Mouse (Mus musculus): ENCODE results near the gene Wdr59.

GRCm38 (mm10) chr8:111508566-111508965, 13.3 kb downstream of the Wdr59 start:
- TF ChIP-seq CTCF (IDR thresholded peaks at IDR 0.05), result no peak
- TF ChIP-seq POLR2A (IDR thresholded peaks at IDR 0.05; ENCODE audit: insufficient read depth, low read depth, low read length), result no peak
